Mouse (Mus musculus): ENCODE measurements at regions not wholly inside any gene's neighbourhood (a gene's known extent, or its start where the extent isn't known, plus 50 kb on each side); places are given as distances from the start of the nearest gene placed in this dataset.

DNA sequence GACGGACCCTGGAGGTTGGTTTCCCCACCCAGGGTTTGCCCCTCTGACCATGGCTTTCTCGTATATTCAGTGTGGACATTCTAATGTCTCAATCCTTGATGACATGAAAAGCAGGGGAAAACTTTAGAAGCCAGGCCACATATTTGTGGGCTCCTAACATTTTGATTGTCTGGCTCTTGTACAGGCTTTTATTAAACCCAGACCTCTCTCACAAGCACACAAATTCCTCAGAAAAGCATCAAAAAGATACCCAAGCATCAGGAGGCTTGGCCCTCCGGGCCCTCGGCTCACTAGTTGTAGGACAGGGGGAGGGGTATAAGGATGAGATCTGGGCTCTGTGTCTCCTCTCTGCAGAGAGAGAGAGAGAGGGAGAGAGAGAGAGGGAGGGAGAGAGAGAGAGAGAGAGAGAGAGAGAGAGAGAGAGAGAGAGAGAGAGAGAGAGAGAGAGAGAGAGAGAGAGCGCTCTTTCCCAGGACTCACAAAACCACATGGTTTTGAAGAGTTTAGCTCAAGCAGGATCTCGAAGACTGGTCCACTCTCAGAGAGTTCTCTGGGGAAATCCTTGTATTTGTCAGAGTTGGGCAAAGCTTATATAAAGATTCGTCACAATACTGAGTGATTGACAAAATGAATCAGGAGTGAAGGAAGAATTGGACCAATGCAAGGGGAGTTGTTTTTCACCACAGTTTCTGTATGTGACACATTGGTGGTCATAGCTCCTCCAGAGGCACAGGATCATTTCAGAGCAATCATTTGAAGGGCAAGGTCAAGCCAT lies 167.2 kb upstream of the Cxcl12 start:
- CTCF ChIA-PET, result no interaction called here

- CTCF ChIA-PET, result no interaction called here
Measured at GRCm38 (mm10) chr6:117012621-117013020, 155.7 kb upstream of the Cxcl12 start.

- CTCF ChIA-PET, result no interaction called here
Measured at GRCm38 (mm10) chr6:117015461-117015860, 152.9 kb upstream of the Cxcl12 start.

DNA sequence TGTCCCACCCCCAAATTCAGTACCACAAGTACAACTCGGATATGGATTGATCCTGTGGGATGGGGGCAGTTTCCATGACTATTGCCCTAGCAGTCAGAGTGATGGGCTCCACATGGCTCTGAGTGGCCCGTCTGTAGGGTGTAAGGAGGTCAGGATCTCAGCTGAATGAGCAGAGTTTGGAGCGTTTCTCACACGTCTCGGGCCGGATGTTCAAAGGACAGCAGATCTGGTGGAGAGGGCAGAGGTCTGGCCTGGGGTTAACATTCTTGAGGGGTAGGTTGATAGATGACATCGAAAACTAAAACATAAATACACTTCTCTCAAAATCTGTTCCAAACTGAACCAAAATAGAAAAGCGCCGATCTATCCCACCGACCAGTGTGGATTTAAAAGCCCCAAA lies 146.5 kb upstream of the Cxcl12 start:
- CTCF ChIA-PET, result no interaction called here

- CTCF ChIA-PET, result no interaction called here
Measured at GRCm38 (mm10) chr6:117032042-117032746, 136.1 kb upstream of the Cxcl12 start.

DNA sequence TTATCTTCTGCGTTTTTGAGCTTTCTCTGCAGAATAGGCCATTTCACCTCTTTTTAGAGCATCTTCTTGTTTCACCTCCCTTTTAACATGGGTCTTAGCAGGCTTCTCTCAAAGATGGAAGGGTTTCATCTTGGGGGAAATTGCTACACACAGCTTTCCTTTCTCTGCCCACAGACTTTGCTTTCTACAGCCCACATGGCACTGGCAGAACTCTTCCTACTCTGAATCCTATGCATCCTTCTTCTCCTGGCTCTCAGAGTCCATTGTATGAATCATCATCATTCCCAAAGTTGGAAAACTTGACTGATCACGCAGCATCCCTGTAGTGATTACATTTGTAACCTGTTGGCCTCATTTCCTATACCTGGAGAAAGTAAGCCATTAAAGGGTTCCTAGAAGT lies 124.6 kb upstream of the Cxcl12 start:
- CTCF ChIA-PET, result no interaction called here

GRCm38 (mm10) chr6:117049459-117050010 lies 118.8 kb upstream of the Cxcl12 start:
- CTCF ChIA-PET, result no interaction called here

GRCm38 (mm10) chr6:117060688-117061087 lies 107.6 kb upstream of the Cxcl12 start:
- CTCF ChIA-PET, result no interaction called here

GRCm38 (mm10) chr6:117067541-117068305 lies 100.6 kb upstream of the Cxcl12 start:
- CTCF ChIA-PET, result no interaction called here

GRCm38 (mm10) chr6:117071311-117071710 lies 97.0 kb upstream of the Cxcl12 start:
- CTCF ChIA-PET, result no interaction called here

DNA sequence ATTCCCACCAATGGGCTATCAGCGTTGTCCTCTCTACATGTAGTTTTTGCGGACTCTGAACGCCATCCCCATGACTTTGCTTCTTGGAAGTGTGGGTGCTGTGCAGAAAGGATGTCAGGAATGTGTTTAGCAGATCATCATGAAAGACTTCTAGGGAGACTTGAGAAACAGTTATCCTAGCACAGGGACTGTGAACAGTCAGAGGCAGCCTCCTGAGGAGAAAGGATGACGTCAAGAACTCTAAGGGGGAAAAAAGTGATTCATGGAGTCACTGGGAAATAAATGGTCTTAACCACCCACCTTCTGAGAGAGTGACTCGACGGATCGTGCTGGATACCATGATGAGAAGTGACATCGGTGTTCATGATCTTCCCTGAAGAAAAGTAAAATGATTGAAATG lies 96.5 kb upstream of the Cxcl12 start:
- CTCF ChIA-PET, result no interaction called here

DNA sequence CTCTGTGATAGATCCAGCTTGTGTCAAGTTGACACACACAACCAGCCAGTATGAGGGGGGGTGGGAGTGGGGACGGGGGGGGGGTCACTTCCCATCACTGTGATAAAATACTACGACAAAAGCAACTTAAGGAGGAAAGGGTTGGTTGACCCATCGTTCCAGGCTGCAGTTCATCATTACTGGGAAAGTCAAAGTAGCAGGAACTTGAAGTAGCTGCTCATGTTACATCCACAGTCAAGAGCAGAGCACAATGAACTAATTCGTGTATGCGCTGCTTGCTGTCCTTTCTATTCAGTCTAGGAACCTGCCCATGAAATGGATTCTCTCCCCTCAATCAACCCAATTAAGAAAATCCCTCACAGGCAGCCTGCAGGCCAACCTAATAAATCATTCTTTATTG lies 88.8 kb upstream of the Cxcl12 start:
- CTCF ChIA-PET, result no interaction called here

- CTCF ChIA-PET, result interaction anchor here (0.6 kb wide), 1 partner anchor 112 kb away, joined by 20 read pairs; no protein-coding TSS in a partner anchor
Measured at GRCm38 (mm10) chr6:117080973-117081372, 87.4 kb upstream of the Cxcl12 start.

- CTCF ChIA-PET, result no interaction called here
Measured at GRCm38 (mm10) chr6:117084211-117084610, 84.1 kb upstream of the Cxcl12 start.

GRCm38 (mm10) chr6:117084833-117085500 lies 83.4 kb upstream of the Cxcl12 start:
- CTCF ChIA-PET, result no interaction called here

- CTCF ChIA-PET, result no interaction called here
Measured at GRCm38 (mm10) chr6:117094742-117095141, 73.6 kb upstream of the Cxcl12 start.

DNA sequence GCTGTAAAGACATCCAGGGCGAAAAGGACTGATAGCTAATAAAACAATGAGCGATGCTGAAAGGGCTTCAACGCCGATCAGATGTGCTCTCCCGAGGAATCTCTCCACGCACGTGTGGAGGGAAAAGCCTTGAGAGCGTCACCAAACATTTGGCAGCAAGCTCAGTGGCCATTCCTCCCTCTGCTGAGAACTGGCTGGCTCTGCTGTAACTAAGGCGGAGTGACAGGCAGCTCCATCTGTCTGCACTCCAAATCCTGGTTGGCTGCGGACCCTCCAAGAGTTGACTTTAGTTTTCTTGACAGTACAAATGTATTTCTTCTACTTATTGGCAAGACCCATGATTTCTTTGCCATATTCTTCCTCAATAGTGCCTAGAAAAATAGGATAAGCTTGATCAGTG lies 68.5 kb upstream of the Cxcl12 start:
- CTCF ChIA-PET, result no interaction called here

- CTCF ChIA-PET, result no interaction called here
Measured at GRCm38 (mm10) chr6:117102693-117103092, 65.6 kb upstream of the Cxcl12 start.

GRCm38 (mm10) chr6:117104047-117104446 lies 64.3 kb upstream of the Cxcl12 start:
- CTCF ChIA-PET, result no interaction called here

- CTCF ChIA-PET, result no interaction called here
Measured at GRCm38 (mm10) chr6:117104463-117104862, 63.9 kb upstream of the Cxcl12 start.

DNA sequence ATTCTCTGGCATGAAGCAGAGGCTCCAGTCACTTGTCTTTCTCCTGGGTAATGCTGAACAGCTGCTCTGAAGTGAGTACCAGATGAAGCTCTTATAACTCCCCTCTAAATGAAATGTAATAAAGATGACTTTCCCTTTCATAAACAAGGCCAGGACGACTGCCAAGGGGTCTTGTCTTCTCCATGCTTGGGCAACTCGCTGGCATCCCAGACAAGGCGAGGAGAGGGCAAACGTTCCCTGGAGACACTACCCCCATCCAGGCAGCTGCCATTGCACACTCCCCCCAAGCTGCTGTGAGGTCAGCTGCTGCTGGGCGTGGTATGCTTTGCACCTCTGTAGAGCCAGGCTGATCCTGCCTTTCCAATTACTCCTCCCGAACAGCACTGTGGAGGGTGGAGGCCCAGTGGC lies 63.1 kb upstream of the Cxcl12 start:
- CTCF ChIA-PET, result no interaction called here

DNA sequence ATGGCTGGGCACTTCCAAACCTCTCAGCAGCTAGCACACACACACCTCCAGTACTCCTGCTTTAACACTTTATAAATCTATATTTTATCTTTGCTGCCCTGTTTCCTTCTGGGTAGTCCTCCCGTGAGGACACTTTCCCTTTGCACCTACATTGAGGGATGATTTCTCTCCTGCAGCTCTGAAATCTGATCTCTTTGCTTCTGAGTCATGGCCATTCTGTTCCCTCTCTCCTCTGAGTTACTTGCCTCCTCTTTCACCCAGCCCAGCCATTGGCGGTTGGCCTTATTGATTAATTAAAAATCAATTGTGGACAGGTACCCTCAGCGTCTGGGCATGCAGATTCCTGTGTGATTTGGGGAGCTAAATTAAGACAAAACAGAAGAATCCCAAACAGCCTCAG lies 58.0 kb upstream of the Cxcl12 start:
- CTCF ChIA-PET, result interaction anchor here (0.6 kb wide), 1 partner anchor 107 kb away, joined by 3 read pairs; no protein-coding TSS in a partner anchor
